Mouse (Mus musculus): ENCODE results near the gene Ptprm.
"Not testable (repeated sequence)": the region's sequence is repeated elsewhere in the genome, so short reads cannot be mapped to it uniquely, and the experiment has no call there.

The Ptprm gene

GRCm38 (mm10) chr17:66858757-66859156 lies 495.5 kb downstream of the Ptprm start:
- DNase-seq: peak; percentile 42 to 75

- DNase-seq: no peak
Measured at GRCm38 (mm10) chr17:66852496-66852895, 501.8 kb downstream of the Ptprm start.

DNA sequence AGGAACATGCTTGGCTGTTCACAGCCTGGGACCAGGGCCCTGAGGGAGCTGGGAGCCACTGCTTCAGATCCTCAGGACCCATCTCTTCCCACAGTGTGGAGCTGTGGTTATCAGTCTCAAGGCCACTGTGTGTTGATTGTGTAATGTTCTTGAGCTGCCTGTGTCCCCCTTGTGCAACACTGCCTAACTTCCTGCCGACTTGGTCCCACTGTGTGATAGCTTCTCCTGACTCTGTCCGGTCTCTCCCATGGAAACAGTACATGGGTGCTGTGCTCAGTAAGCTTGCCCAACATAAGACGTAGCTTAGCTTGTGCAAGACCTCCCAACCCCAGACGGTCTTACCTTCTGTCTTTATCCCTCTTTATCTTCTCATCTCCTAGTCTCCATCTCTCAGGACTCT lies 507.2 kb downstream of the Ptprm start:
- not testable (repeated sequence) for DNase-seq

DNA sequence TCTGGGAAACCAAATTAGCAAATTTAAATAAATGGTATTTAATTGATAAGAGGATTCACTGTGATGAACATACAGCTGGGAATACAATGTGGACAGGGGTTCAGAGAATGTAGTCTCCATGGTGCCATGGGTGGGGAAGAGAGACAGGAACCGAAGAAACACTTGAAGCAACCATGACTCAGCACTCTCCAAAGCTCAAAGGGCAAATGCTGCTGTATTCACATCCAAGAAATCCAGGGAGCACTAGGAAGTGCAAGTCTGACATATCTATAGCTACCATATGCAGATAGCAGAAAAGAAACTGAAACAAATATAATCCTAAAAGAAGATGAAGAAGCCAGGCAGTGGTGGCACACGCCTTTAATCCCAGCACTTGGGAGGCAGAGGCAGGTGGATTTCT lies 531.9 kb downstream of the Ptprm start:
- no peak for DNase-seq

- DNase-seq: no peak
Measured at GRCm38 (mm10) chr17:66817380-66817779, 536.9 kb downstream of the Ptprm start.

GRCm38 (mm10) chr17:66815921-66816320 lies 538.3 kb downstream of the Ptprm start:
- DNase-seq: no peak

- DNase-seq: no peak
Measured at GRCm38 (mm10) chr17:66813786-66814185, 540.5 kb downstream of the Ptprm start.

GRCm38 (mm10) chr17:66813346-66813745 lies 540.9 kb downstream of the Ptprm start:
- no peak for DNase-seq

GRCm38 (mm10) chr17:66809786-66810185 lies 544.5 kb downstream of the Ptprm start:
- no peak for DNase-seq

GRCm38 (mm10) chr17:66808186-66808585 lies 546.1 kb downstream of the Ptprm start:
- peak; percentile 63 to 72 for DNase-seq

GRCm38 (mm10) chr17:66801831-66802687 lies 552.2 kb downstream of the Ptprm start:
- peak in 1 of 2 experiments; percentile 28 for DNase-seq

DNA sequence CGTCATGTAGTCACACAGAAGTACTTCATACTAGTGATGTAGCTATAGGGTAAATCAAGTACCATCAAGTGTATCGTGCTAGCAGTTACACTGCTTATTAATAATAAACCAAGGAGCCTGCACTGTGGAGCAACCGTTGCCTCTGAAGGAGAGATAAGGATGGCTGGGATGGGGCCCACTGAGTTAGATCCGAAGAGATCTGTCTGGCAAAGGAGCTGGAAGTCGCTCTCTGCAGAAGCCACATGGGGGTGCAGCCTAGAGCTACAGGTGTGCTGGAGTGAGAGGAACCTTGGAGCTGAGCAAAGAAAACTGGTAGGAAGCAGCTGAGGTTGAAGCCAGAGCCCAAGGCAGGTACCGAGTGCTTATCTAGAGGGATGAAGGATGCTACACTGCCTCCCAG lies 554.0 kb downstream of the Ptprm start:
- DNase-seq: no peak

GRCm38 (mm10) chr17:66786166-66786565 lies 568.1 kb downstream of the Ptprm start:
- no peak for DNase-seq

GRCm38 (mm10) chr17:66785586-66785985 lies 568.7 kb downstream of the Ptprm start:
- DNase-seq: no peak

- DNase-seq: no peak
Measured at GRCm38 (mm10) chr17:66783601-66784000, 570.7 kb downstream of the Ptprm start.

- no peak for DNase-seq
Measured at GRCm38 (mm10) chr17:66783075-66783492, 571.2 kb downstream of the Ptprm start.

GRCm38 (mm10) chr17:66781910-66782309 lies 572.3 kb downstream of the Ptprm start:
- no peak for DNase-seq

DNA sequence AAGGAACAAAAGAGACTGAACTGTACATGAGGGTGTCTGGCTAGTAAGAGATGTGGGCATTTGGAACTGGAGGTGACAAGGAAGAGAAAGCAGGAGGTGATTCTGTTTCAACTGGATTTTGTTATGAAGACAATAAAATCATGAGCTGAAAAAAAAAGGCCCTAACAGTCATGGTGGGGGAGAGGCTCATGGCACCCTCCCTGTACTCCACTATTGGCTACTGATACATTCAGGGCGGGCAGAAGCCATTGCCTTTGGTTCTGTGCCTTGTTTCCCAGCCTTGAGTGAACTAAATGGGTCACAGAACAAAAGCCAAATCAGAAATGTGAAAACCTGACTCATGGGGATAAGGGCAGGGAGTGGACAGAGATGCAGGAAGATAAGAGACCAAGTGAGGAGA lies 575.2 kb downstream of the Ptprm start:
- DNase-seq: no peak

DNA sequence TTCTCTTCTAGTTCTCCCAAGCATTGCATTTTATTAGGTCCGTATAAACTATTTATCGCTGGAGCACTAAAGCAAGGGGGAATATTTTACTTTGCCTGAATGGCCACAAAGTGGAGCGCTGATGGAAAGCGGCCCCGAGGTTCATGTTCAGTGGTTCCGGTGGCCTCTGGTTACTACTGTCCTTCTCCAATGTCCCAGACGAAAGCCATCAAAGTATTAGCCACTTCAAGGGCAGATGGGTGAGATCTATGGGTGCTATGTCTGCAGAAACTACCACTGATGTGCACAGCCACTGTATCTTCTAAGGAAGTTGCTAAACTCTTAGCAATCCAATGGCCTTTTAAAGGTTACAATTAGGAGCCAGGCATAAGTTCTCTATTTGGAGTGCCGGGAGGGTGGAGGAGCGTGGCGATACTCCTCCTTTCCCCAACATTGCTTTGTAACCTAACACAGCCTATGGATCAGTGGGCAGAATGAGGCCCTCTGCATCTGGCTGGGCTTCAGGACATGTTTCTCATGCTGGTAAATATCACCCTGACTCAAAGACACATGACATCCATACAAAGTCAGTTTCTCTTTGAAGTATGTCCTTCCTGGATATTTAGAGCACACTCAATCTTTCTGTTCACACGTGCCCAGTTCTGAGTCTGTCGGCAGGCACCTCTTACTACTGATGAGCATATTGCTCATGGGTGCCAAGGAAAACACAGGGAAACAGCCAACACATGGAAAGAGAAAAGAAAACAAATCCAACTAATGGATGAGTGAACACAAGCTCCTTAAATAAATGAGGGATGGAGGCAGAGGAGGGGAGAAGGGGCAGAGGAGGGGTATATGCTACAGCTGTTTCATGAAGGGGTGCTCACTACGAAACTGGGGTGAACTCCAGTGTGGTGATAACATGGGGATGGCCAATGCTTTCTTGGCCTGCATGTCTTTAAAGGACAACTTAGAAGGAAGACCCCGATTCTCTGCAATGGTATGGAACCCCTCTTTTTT lies 584.6 kb downstream of the Ptprm start:
- no peak for DNase-seq

- no peak for DNase-seq
Measured at GRCm38 (mm10) chr17:66768689-66769275, 585.5 kb downstream of the Ptprm start.

GRCm38 (mm10) chr17:66766166-66766565 lies 588.1 kb downstream of the Ptprm start:
- DNase-seq: no peak

GRCm38 (mm10) chr17:66764435-66764834 lies 589.8 kb downstream of the Ptprm start:
- no peak for DNase-seq

GRCm38 (mm10) chr17:66762716-66763115 lies 591.5 kb downstream of the Ptprm start:
- no peak for DNase-seq

All from cerebellum, postnatal 10 days (tissue).